Mouse (Mus musculus) liver, postnatal 0 days (tissue): Measurements from ENCODE around the gene Themis2. TPM values are rescaled to one million over a fixed set of nuclear protein-coding genes. Genes with fewer than 3 reads are reported as not detected.
"Not testable (repeated sequence)": the region's sequence is repeated elsewhere in the genome, so short reads cannot be mapped to it uniquely, and the experiment has no call there.

Source experiments
- ATAC-seq: fragments of 200-750 bp; cut with Nextera tagmentation; 2 replicates; pipeline ENCODE4 v1.8.0; 2017; ENCODE audit warnings: mild to moderate bottlenecking, moderate library complexity
- DNase-seq: peaks from one replicate; pipeline ENCODE4 v3.0.0-alpha.2; 2016
- H3K27ac ChIP-seq: fragments of 300-500 bp; sonication (generic); 2 replicates; pipeline ENCODE4 v1.5.1; 2014; ENCODE audit warnings: antibody characterized with exemption, moderate library complexity, mild to moderate bottlenecking, low read depth
- H3K27me3 ChIP-seq: fragments of 300-500 bp; sonication (generic); 2 replicates; pipeline ENCODE4 v1.6.1; 2014; ENCODE audit warnings: low read length, control low read depth, mixed read lengths; ENCODE audit not compliant: insufficient read depth
- H3K36me3 ChIP-seq: fragments of 300-500 bp; sonication (generic); replicated peaks from 2 replicates; pipeline ENCODE4 v1.6.1; 2014; ENCODE audit warnings: mild to moderate bottlenecking, control low read depth, low read length, moderate library complexity, mixed read lengths; ENCODE audit not compliant: insufficient read depth
- H3K4me1 ChIP-seq: fragments of 300-500 bp; sonication (generic); 2 replicates; pipeline ENCODE4 v1.6.1; 2014; ENCODE audit warnings: antibody characterized with exemption, mild to moderate bottlenecking, control low read depth; ENCODE audit not compliant: insufficient read depth
- H3K4me2 ChIP-seq: fragments of 300-500 bp; sonication (generic); 2 replicates; pipeline ENCODE4 v1.6.1; 2014; ENCODE audit warnings: low read depth, mild to moderate bottlenecking, low read length, moderate library complexity, mixed read lengths
- H3K4me3 ChIP-seq: fragments of 300-500 bp; sonication (generic); 2 replicates; pipeline ENCODE4 v1.5.1; 2014; ENCODE audit warnings: low read depth, low read length
- H3K9ac ChIP-seq: fragments of 300-500 bp; sonication (generic); replicated peaks from 2 replicates; pipeline ENCODE4 v1.6.1; 2014; ENCODE audit warnings: mild to moderate bottlenecking, moderate library complexity
- H3K9me3 ChIP-seq: fragments of 300-500 bp; sonication (generic); 2 replicates; pipeline ENCODE4 v1.6.1; 2016; ENCODE audit warnings: mild to moderate bottlenecking, control low read depth, low read length, mixed read lengths
- CTCF ChIP-seq: sonication (generic); IDR thresholded peaks from 2 replicates; pipeline ENCODE4 v1.5.1; 2016; ENCODE audit warnings: antibody characterized with exemption, low read depth
- EP300 ChIP-seq: IDR thresholded peaks from 2 replicates; pipeline ENCODE4 v1.6.1; 2016; ENCODE audit warnings: antibody characterized with exemption, low read depth, mild to moderate bottlenecking
- whole genome bisulfite sequencing: fragments of 180-500 bp; shearing (Covaris S2); extraction: QIAGEN DNeasy Blood & Tissue Kit; methylation state at CpG from one replicate; pipeline ENCODE4 v1.1.7; 2014; ENCODE audit not compliant: insufficient replicate concordance; 5-methylcytosine and 5-hydroxymethylcytosine counted together
- polyA plus RNA-seq: library from polyadenylated mRNA; unstranded; fragments of >200 nt; fragmentation: Nextera tagmentation; extraction: Ambion mirVana; gene quantifications from 2 replicates; pipeline ENCODE4 v1.2.1, GENCODE M21; 2015

The Themis2 gene
- polyA plus RNA-seq, 1 experiment from 2014 or later = 3.1 TPM

GRCm38 (mm10) chr4:132795171-132795570 is 1.0 kb downstream of the Themis2 start:
- peaks cover 9% of the 10 kb centered on the region; the same call in 1 of the 2 replicates for H3K27me3 ChIP-seq
- H3K4me1 ChIP-seq = peaks cover 13% of the 10 kb centered on the region; the same call in 1 of the 2 replicates
- DNase-seq (no peak), ATAC-seq (peak; percentile 9; the same call in 1 of the 2 replicates)
- peak overlapping the region; percentile 57 for H3K4me3 ChIP-seq
- H3K9ac ChIP-seq = peak overlapping the region; percentile 63
- H3K27ac ChIP-seq = peak overlapping the region; percentile 70
- H3K9me3 ChIP-seq = no peaks in the 10 kb centered on the region
- TF ChIP-seq CTCF (no peak), EP300 (no peak)
- peak overlapping the region; percentile 74 for H3K4me2 ChIP-seq
- WGBS = 59% methylated on average over 7 of the region's 7 CpGs
- 0 out of 2 replicates have a peak, but pooled peaks cover 3% of the 10 kb centered on the region for H3K36me3 ChIP-seq

GRCm38 (mm10) chr4:132794760-132795159 is 1.4 kb downstream of the Themis2 start:
- Histone ChIP-seq H3K27ac (peak overlapping the region; percentile 72), H3K9ac (peak overlapping the region; percentile 63), H3K9me3 (no peaks in the 10 kb centered on the region), H3K4me3 (peak overlapping the region; percentile 57), H3K4me1 (peaks cover 13% of the 10 kb centered on the region; the same call in 1 of the 2 replicates), H3K4me2 (peak overlapping the region; percentile 74), H3K27me3 (peaks cover 9% of the 10 kb centered on the region; the same call in 1 of the 2 replicates), H3K36me3 (0 out of 2 replicates have a peak, but pooled peaks cover 3% of the 10 kb centered on the region)
- TF ChIP-seq CTCF = no peak
- TF ChIP-seq EP300 = no peak
- WGBS = 60% methylated on average over 8 of the region's 8 CpGs
- peak; percentile 50 for DNase-seq
- ATAC-seq = peak; percentile 33

DNA sequence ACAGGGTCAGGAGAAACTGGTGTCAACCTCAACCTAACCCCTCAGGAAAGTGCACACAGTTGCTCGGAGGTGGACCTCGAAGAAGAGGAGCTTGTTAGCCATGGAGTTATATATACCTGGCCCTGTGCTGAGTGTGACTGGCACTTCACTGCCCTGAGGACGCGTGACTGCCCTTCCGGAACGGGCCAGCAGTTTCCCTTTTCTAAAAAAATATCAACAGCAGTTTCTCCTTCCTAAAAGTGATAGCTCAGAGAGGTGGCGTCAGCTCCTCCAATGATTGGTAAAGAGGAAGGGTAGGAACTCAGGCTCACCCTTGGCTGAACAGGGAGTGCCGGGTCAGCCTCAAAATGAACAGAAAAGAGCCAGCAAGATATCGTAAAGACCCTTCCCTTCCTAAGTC is 2.2 kb downstream of the Themis2 start:
- Histone ChIP-seq H3K4me1 (peaks cover 13% of the 10 kb centered on the region; the same call in 1 of the 2 replicates), H3K27ac (peak overlapping the region; percentile 72), H3K4me3 (peak overlapping the region; percentile 57), H3K9ac (no peak overlapping the region), H3K36me3 (0 out of 2 replicates have a peak, but pooled peaks cover 7% of the 10 kb centered on the region), H3K27me3 (peaks cover 9% of the 10 kb centered on the region; the same call in 1 of the 2 replicates), H3K4me2 (peak overlapping the region; percentile 74), H3K9me3 (no peaks in the 10 kb centered on the region)
- peak; percentile 43 for DNase-seq
- peak; percentile 58 for ATAC-seq
- TF ChIP-seq CTCF (no peak), EP300 (no peak; the same call in 1 of the 2 replicates)
- whole genome bisulfite sequencing = 33% methylated on average over 9 of the region's 9 CpGs

GRCm38 (mm10) chr4:132793322-132794004 is 2.7 kb downstream of the Themis2 start:
- 76% methylated on average over 8 of the region's 9 CpGs for whole genome bisulfite sequencing
- Histone ChIP-seq H3K4me2 (peak overlapping the region; percentile 74), H3K4me1 (peaks cover 13% of the 10 kb centered on the region; the same call in 1 of the 2 replicates), H3K4me3 (peak overlapping the region; percentile 57; the same call in 1 of the 2 replicates), H3K27ac (peak overlapping the region; percentile 57)
- not testable (repeated sequence) for H3K36me3 ChIP-seq, DNase-seq, H3K27me3 ChIP-seq, ATAC-seq, H3K9ac ChIP-seq, H3K9me3 ChIP-seq

GRCm38 (mm10) chr4:132789731-132790130 is 6.5 kb downstream of the Themis2 start:
- Histone ChIP-seq H3K4me3 (no peak overlapping the region), H3K4me2 (no peak overlapping the region), H3K27ac (no peak overlapping the region), H3K9me3 (no peaks in the 10 kb centered on the region), H3K36me3 (peaks cover 7% of the 10 kb centered on the region; the same call in 1 of the 2 replicates), H3K9ac (no peak overlapping the region), H3K4me1 (0 out of 2 replicates have a peak, but pooled peaks cover 2% of the 10 kb centered on the region), H3K27me3 (no peaks in the 10 kb centered on the region)
- DNase-seq (no peak), ATAC-seq (no peak)
- TF ChIP-seq EP300 (no peak), CTCF (0 out of 2 replicates have a peak, but pooled peaks have one; percentile 9)
- 84% methylated on average over 8 of the region's 8 CpGs for WGBS

DNA sequence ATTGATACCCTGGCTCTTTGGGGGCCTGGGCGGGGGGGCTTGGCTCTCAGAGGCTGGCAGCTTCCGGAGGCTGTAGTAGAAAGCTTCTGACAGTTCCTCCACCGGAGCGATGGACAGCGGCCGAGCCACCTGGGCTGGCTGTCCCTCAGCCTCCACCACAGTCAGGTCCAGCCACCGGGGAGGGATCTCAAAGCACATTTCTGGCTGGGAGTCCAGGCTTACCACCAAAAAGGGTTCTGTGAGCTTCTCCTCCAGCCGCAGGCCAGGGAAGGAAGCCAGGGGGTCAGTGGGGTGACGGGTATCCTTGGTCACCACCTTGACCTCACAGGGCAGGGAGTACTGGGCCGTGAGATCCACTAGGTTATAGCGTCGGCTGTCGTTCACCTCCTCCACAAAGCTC is 11.0 kb downstream of the Themis2 start:
- Histone ChIP-seq H3K36me3 (peaks cover 7% of the 10 kb centered on the region), H3K27ac (no peak overlapping the region), H3K9me3 (no peaks in the 10 kb centered on the region), H3K27me3 (no peaks in the 10 kb centered on the region), H3K9ac (no peak overlapping the region), H3K4me2 (no peak overlapping the region), H3K4me3 (no peak overlapping the region), H3K4me1 (no peaks in the 10 kb centered on the region; the same call in 1 of the 2 replicates)
- WGBS = 89% methylated on average over 13 of the region's 13 CpGs
- TF ChIP-seq CTCF (no peak), EP300 (no peak)
- ATAC-seq = no peak
- no peak for DNase-seq
